Mouse (Mus musculus): ENCODE data around the gene Jmjd7. TPM values are rescaled to one million over a fixed set of nuclear protein-coding genes. Genes with fewer than 3 reads are reported as not detected.

Gene Jmjd7
- polyA plus RNA-seq, 1 experiment from 2014 or later = 17.7 TPM

GRCm38 (mm10) chr2:120049632-120050274 is 22.5 kb downstream of the Jmjd7 start:
- 61% methylated on average over 10 of the region's 10 CpGs for whole genome bisulfite sequencing
- no peaks in the 10 kb centered on the region for H3K4me1 ChIP-seq (ENCODE audit: control insufficient read depth, insufficient read depth, low read depth, low read length)
- H3K9ac ChIP-seq (ENCODE audit: low read depth, low read length) = no peak overlapping the region
- no peaks in the 10 kb centered on the region for H3K27me3 ChIP-seq (replicated peaks; ENCODE audit: control insufficient read depth, insufficient read depth, low read length)
- no peak overlapping the region for H3K27ac ChIP-seq (ENCODE audit: low read depth, low read length)
- H3K4me2 ChIP-seq (ENCODE audit: low read length) = no peak overlapping the region
- H3K9me3 ChIP-seq (ENCODE audit: control insufficient read depth, low read length) = no peaks in the 10 kb centered on the region
- H3K36me3 ChIP-seq (ENCODE audit: control insufficient read depth, insufficient read depth, low read length) = no peaks in the 10 kb centered on the region
- H3K4me3 ChIP-seq (ENCODE audit: low read length) = no peak overlapping the region
- ATAC-seq = no peak

GRCm38 (mm10) chr2:120051405-120051804 is 24.1 kb downstream of the Jmjd7 start:
- Histone ChIP-seq H3K9ac (ENCODE audit: low read depth, low read length) (no peak overlapping the region), H3K36me3 (ENCODE audit: control insufficient read depth, insufficient read depth, low read length) (no peaks in the 10 kb centered on the region), H3K4me3 (ENCODE audit: low read length) (no peak overlapping the region), H3K27me3 (replicated peaks; ENCODE audit: control insufficient read depth, insufficient read depth, low read length) (no peaks in the 10 kb centered on the region), H3K4me1 (ENCODE audit: control insufficient read depth, insufficient read depth, low read depth, low read length) (no peaks in the 10 kb centered on the region), H3K4me2 (ENCODE audit: low read length) (no peak overlapping the region), H3K9me3 (ENCODE audit: control insufficient read depth, low read length) (no peaks in the 10 kb centered on the region), H3K27ac (ENCODE audit: low read depth, low read length) (no peak overlapping the region)
- WGBS = 61% methylated on average over 6 of the region's 6 CpGs
- ATAC-seq = 0 out of 2 replicates have a peak, but pooled peaks have one; percentile 30

GRCm38 (mm10) chr2:120054771-120055552 is 27.7 kb downstream of the Jmjd7 start:
- Histone ChIP-seq H3K4me2 (ENCODE audit: low read length) (no peak overlapping the region), H3K36me3 (ENCODE audit: control insufficient read depth, insufficient read depth, low read length) (no peaks in the 10 kb centered on the region), H3K4me1 (ENCODE audit: control insufficient read depth, insufficient read depth, low read depth, low read length) (no peaks in the 10 kb centered on the region), H3K9me3 (ENCODE audit: control insufficient read depth, low read length) (no peaks in the 10 kb centered on the region), H3K4me3 (ENCODE audit: low read length) (no peak overlapping the region), H3K27ac (ENCODE audit: low read depth, low read length) (no peak overlapping the region), H3K9ac (ENCODE audit: low read depth, low read length) (no peak overlapping the region), H3K27me3 (replicated peaks; ENCODE audit: control insufficient read depth, insufficient read depth, low read length) (no peaks in the 10 kb centered on the region)
- ATAC-seq = no peak
- 90% methylated on average over 12 of the region's 12 CpGs for WGBS

- no peaks in the 10 kb centered on the region for H3K4me1 ChIP-seq (ENCODE audit: control insufficient read depth, insufficient read depth, low read depth, low read length)
- no peak for ATAC-seq
- no peaks in the 10 kb centered on the region for H3K36me3 ChIP-seq (ENCODE audit: control insufficient read depth, insufficient read depth, low read length)
- no peaks in the 10 kb centered on the region for H3K9me3 ChIP-seq (ENCODE audit: control insufficient read depth, low read length)
- no peak overlapping the region for H3K9ac ChIP-seq (ENCODE audit: low read depth, low read length)
- H3K27me3 ChIP-seq (replicated peaks; ENCODE audit: control insufficient read depth, insufficient read depth, low read length) = no peaks in the 10 kb centered on the region
- WGBS = 72% methylated on average over 10 of the region's 10 CpGs
- no peak overlapping the region for H3K4me2 ChIP-seq (ENCODE audit: low read length)
- H3K4me3 ChIP-seq (ENCODE audit: low read length) = no peak overlapping the region
- no peak overlapping the region for H3K27ac ChIP-seq (ENCODE audit: low read depth, low read length)
Observed at GRCm38 (mm10) chr2:120055923-120056322, 28.6 kb downstream of the Jmjd7 start.

GRCm38 (mm10) chr2:120058818-120059217 is 31.5 kb downstream of the Jmjd7 start:
- Histone ChIP-seq H3K4me1 (ENCODE audit: control insufficient read depth, insufficient read depth, low read depth, low read length) (no peaks in the 10 kb centered on the region), H3K27ac (ENCODE audit: low read depth, low read length) (no peak overlapping the region), H3K9ac (ENCODE audit: low read depth, low read length) (no peak overlapping the region), H3K27me3 (replicated peaks; ENCODE audit: control insufficient read depth, insufficient read depth, low read length) (no peaks in the 10 kb centered on the region), H3K4me2 (ENCODE audit: low read length) (no peak overlapping the region), H3K9me3 (ENCODE audit: control insufficient read depth, low read length) (no peaks in the 10 kb centered on the region), H3K36me3 (ENCODE audit: control insufficient read depth, insufficient read depth, low read length) (no peaks in the 10 kb centered on the region), H3K4me3 (ENCODE audit: low read length) (no peak overlapping the region)
- ATAC-seq = no peak
- 88% methylated on average over 4 of the region's 4 CpGs for WGBS

- no peak for ATAC-seq
- WGBS = 82% methylated on average over 3 of the region's 3 CpGs
- no peaks in the 10 kb centered on the region for H3K9me3 ChIP-seq (ENCODE audit: control insufficient read depth, low read length)
Observed at GRCm38 (mm10) chr2:120059466-120059865, 32.2 kb downstream of the Jmjd7 start.

GRCm38 (mm10) chr2:120060190-120060589 is 32.9 kb downstream of the Jmjd7 start:
- Histone ChIP-seq H3K36me3 (ENCODE audit: control insufficient read depth, insufficient read depth, low read length) (no peaks in the 10 kb centered on the region), H3K27ac (ENCODE audit: low read depth, low read length) (no peak overlapping the region), H3K4me1 (ENCODE audit: control insufficient read depth, insufficient read depth, low read depth, low read length) (no peaks in the 10 kb centered on the region), H3K9ac (ENCODE audit: low read depth, low read length) (no peak overlapping the region), H3K9me3 (ENCODE audit: control insufficient read depth, low read length) (no peaks in the 10 kb centered on the region), H3K4me2 (ENCODE audit: low read length) (no peak overlapping the region), H3K27me3 (replicated peaks; ENCODE audit: control insufficient read depth, insufficient read depth, low read length) (no peaks in the 10 kb centered on the region), H3K4me3 (ENCODE audit: low read length) (no peak overlapping the region)
- 63% methylated on average over 6 of the region's 6 CpGs for WGBS
- no peak for ATAC-seq

More at GRCm38 (mm10) chr2:120059466-120059865, 32.2 kb downstream of the Jmjd7 start:
- no peaks in the 10 kb centered on the region for H3K4me1 ChIP-seq (ENCODE audit: control insufficient read depth, insufficient read depth, low read depth, low read length)
- no peaks in the 10 kb centered on the region for H3K27me3 ChIP-seq (replicated peaks; ENCODE audit: control insufficient read depth, insufficient read depth, low read length)
- no peak overlapping the region for H3K27ac ChIP-seq (ENCODE audit: low read depth, low read length)
- no peak overlapping the region for H3K4me3 ChIP-seq (ENCODE audit: low read length)
- no peak overlapping the region for H3K4me2 ChIP-seq (ENCODE audit: low read length)
- H3K9ac ChIP-seq (ENCODE audit: low read depth, low read length) = no peak overlapping the region
- no peaks in the 10 kb centered on the region for H3K36me3 ChIP-seq (ENCODE audit: control insufficient read depth, insufficient read depth, low read length)

- no peak overlapping the region for H3K27ac ChIP-seq (ENCODE audit: low read depth, low read length)
- H3K9ac ChIP-seq (ENCODE audit: low read depth, low read length) = no peak overlapping the region
- no peaks in the 10 kb centered on the region for H3K4me1 ChIP-seq (ENCODE audit: control insufficient read depth, insufficient read depth, low read depth, low read length)
- WGBS = 76% methylated on average over 9 of the region's 9 CpGs
- H3K4me3 ChIP-seq (ENCODE audit: low read length) = no peak overlapping the region
- no peaks in the 10 kb centered on the region for H3K36me3 ChIP-seq (ENCODE audit: control insufficient read depth, insufficient read depth, low read length)
- no peak for ATAC-seq
- no peaks in the 10 kb centered on the region for H3K27me3 ChIP-seq (replicated peaks; ENCODE audit: control insufficient read depth, insufficient read depth, low read length)
- no peaks in the 10 kb centered on the region for H3K9me3 ChIP-seq (ENCODE audit: control insufficient read depth, low read length)
- H3K4me2 ChIP-seq (ENCODE audit: low read length) = no peak overlapping the region
Observed at GRCm38 (mm10) chr2:120060651-120061050, 33.4 kb downstream of the Jmjd7 start.

GRCm38 (mm10) chr2:120062248-120062647 is 35.0 kb downstream of the Jmjd7 start:
- no peak for ATAC-seq
- no peaks in the 10 kb centered on the region for H3K4me1 ChIP-seq (ENCODE audit: control insufficient read depth, insufficient read depth, low read depth, low read length)
- no peak overlapping the region for H3K4me2 ChIP-seq (ENCODE audit: low read length)
- H3K27me3 ChIP-seq (replicated peaks; ENCODE audit: control insufficient read depth, insufficient read depth, low read length) = no peaks in the 10 kb centered on the region
- no peak overlapping the region for H3K27ac ChIP-seq (ENCODE audit: low read depth, low read length)
- H3K4me3 ChIP-seq (ENCODE audit: low read length) = no peak overlapping the region
- no peak overlapping the region for H3K9ac ChIP-seq (ENCODE audit: low read depth, low read length)
- 80% methylated on average over 8 of the region's 8 CpGs for WGBS
- no peaks in the 10 kb centered on the region for H3K9me3 ChIP-seq (ENCODE audit: control insufficient read depth, low read length)
- H3K36me3 ChIP-seq (ENCODE audit: control insufficient read depth, insufficient read depth, low read length) = no peaks in the 10 kb centered on the region

Data from hindbrain, embryonic 16.5 days (tissue).